ENCODE assay signal across 33 mouse cellular contexts in the genomic region with DNA sequence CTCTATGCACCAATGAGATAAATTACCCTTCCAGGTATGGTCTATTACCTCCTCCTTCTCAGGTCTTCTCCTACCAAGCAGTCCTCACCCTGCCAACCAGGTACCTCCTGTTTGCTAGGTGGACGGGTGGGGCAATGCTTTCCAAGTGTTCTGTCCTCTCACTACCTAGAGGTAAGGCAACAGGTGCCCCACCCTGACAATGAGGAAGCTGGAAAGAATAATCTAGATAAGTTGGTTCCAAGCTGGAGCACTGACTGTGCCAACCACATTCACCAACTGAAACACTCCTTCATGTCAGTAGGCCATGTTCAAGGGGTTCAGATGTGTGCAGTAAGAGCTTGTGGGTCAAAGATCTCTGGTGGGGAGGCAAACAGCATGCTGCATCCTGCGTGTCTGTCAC. TPM values are rescaled to one million over a fixed set of nuclear protein-coding genes. Genes with fewer than 3 reads are reported as not detected.
DNase-seq lines count a peak whose midpoint lies in the region; ATAC-seq and TF ChIP-seq lines count a peak whose summit lies in the region.
"Had no signal": no experiment of that assay in that cellular context is flagged by ENCODE, and none has a peak within 500 bp of the region (broad histone marks: within the 10 kb centered on the region; RNA-seq: fewer than 3 reads in every experiment).

No protein-coding gene starts in this region.

- ATAC-seq in heart, embryonic 13.5 days (ENCODE audit: extremely low read depth, insufficient number of reproducible peaks, low FRiP score, low TSS enrichment): no peak
- ATAC-seq in megakaryocyte, adult 5-6 weeks (ENCODE audit: poor library complexity, severe bottlenecking): no peak
- ATAC-seq in liver, embryonic 15.5 days (ENCODE audit: insufficient read depth): no peak
- ATAC-seq in stomach, postnatal 0 days (ENCODE audit: low FRiP score, low TSS enrichment): peak; percentile 75
- ATAC-seq: forebrain, embryonic 14.5 days; hindbrain, postnatal 0 days; midbrain, embryonic 16.5 days; Patski had no signal

- H3K36me3 ChIP-seq in heart, embryonic 13.5 days: no peaks in the 10 kb centered on the region
- H3K36me3 ChIP-seq in megakaryocyte, embryonic 14.5 days (replicated peaks; ENCODE audit: low read length): peaks cover 87% of the 10 kb centered on the region
- H3K36me3 ChIP-seq in liver, embryonic 15.5 days (replicated peaks): peaks cover 72% of the 10 kb centered on the region
- no peaks in the 10 kb centered on the region; the same call in 1 of the 2 replicates for H3K36me3 ChIP-seq in stomach, postnatal 0 days (ENCODE audit: control insufficient read depth, insufficient read depth, low read length)
- H3K36me3 ChIP-seq: embryonic facial prominence, embryonic 10.5 days; embryonic facial prominence, embryonic 15.5 days; heart, embryonic 15.5 days; hindbrain, embryonic 12.5 days; kidney, embryonic 15.5 days; limb, embryonic 10.5 days; limb, embryonic 15.5 days; lung, embryonic 15.5 days had no signal

- no peak overlapping the region for H3K4me3 ChIP-seq in heart, embryonic 13.5 days
- H3K4me3 ChIP-seq in megakaryocyte, embryonic 14.5 days (replicated peaks): peak overlapping the region; percentile 82
- H3K4me3 ChIP-seq in liver, embryonic 15.5 days (replicated peaks): no peak overlapping the region
- H3K4me3 ChIP-seq in stomach, postnatal 0 days (ENCODE audit: low read depth, low read length): no peak overlapping the region
- H3K4me3 ChIP-seq: embryonic facial prominence, embryonic 10.5 days; embryonic facial prominence, embryonic 15.5 days; heart, embryonic 15.5 days; hindbrain, embryonic 12.5 days; kidney, embryonic 15.5 days; layer of hippocampus, adult 2 months; limb, embryonic 10.5 days; limb, embryonic 15.5 days; lung, embryonic 15.5 days had no signal

- H3K4me2 ChIP-seq in heart, embryonic 13.5 days: peak overlapping the region; percentile 39
- H3K4me2 ChIP-seq in liver, embryonic 15.5 days: peak overlapping the region; percentile 72
- no peak overlapping the region for H3K4me2 ChIP-seq in stomach, postnatal 0 days (replicated peaks; ENCODE audit: low read depth)
- H3K4me2 ChIP-seq: embryonic facial prominence, embryonic 15.5 days; heart, embryonic 15.5 days; hindbrain, embryonic 12.5 days; kidney, embryonic 15.5 days; limb, embryonic 15.5 days; lung, embryonic 15.5 days; midbrain, embryonic 11.5 days had no signal

- no peak for TF ChIP-seq EP300 in stomach, postnatal 0 days (optimal IDR thresholded peaks at IDR 0.05)

- no peak for TF ChIP-seq CTCF in stomach, postnatal 0 days (IDR thresholded peaks at IDR 0.05; ENCODE audit: low read depth)

- no peak for DNase-seq in heart, postnatal 25 days (ENCODE audit: low spot score)
- DNase-seq in stomach, postnatal 0 days (ENCODE audit: low spot score): peak; percentile 54
- DNase-seq in cerebellum, adult 8-10 months: no peak
- no peak for DNase-seq in adrenal gland, adult 8-10 months
- DNase-seq: adrenal gland, postnatal 14 days; cerebellum, adult 11-12 months; cerebellum, postnatal 14 days; gastrocnemius, postnatal 14 days; heart, postnatal 36 days; kidney, adult 11 months; kidney, postnatal 25 days; right cerebral cortex, postnatal 25 days; thymus, postnatal 25 days had no signal

- H3K9me3 ChIP-seq in heart, embryonic 13.5 days: no peaks in the 10 kb centered on the region
- no peaks in the 10 kb centered on the region for H3K9me3 ChIP-seq in megakaryocyte, embryonic 14.5 days
- no peaks in the 10 kb centered on the region for H3K9me3 ChIP-seq in liver, embryonic 15.5 days (replicated peaks)
- no peaks in the 10 kb centered on the region for H3K9me3 ChIP-seq in stomach, postnatal 0 days (ENCODE audit: control insufficient read depth, low read length)
- H3K9me3 ChIP-seq: embryonic facial prominence, embryonic 10.5 days; embryonic facial prominence, embryonic 15.5 days; G1E; heart, embryonic 15.5 days; hindbrain, embryonic 12.5 days; kidney, embryonic 15.5 days; limb, embryonic 10.5 days; limb, embryonic 15.5 days; lung, embryonic 15.5 days had no signal

- intact Hi-C loops in heart, postnatal 25 days (cut with DNase I): loop anchor here (10.0 kb wide), 1 partner anchor 120 kb away; no protein-coding TSS in a partner anchor

- H3K27me3 ChIP-seq in heart, embryonic 13.5 days (replicated peaks): no peaks in the 10 kb centered on the region
- H3K27me3 ChIP-seq in megakaryocyte, embryonic 14.5 days (replicated peaks): no peaks in the 10 kb centered on the region
- no peaks in the 10 kb centered on the region for H3K27me3 ChIP-seq in liver, embryonic 15.5 days
- H3K27me3 ChIP-seq in stomach, postnatal 0 days (ENCODE audit: control insufficient read depth, insufficient read depth, low read length): no peaks in the 10 kb centered on the region
- H3K27me3 ChIP-seq: embryonic facial prominence, embryonic 15.5 days; heart, embryonic 15.5 days; hindbrain, embryonic 12.5 days; kidney, embryonic 15.5 days; limb, embryonic 15.5 days; lung, embryonic 15.5 days; Patski had no signal

- 75% methylated on average over 2 of the region's 2 CpGs for WGBS in heart, embryonic 13.5 days
- 57% methylated on average over 2 of the region's 2 CpGs for WGBS in liver, embryonic 15.5 days (ENCODE audit: insufficient replicate concordance)
- WGBS in stomach, postnatal 0 days: 85% methylated on average over 2 of the region's 2 CpGs

- H3K27ac ChIP-seq in heart, embryonic 13.5 days (replicated peaks): no peak overlapping the region; the same call in 1 of the 2 replicates
- peak overlapping the region; percentile 97 for H3K27ac ChIP-seq in liver, embryonic 15.5 days (replicated peaks)
- H3K27ac ChIP-seq in stomach, postnatal 0 days (replicated peaks): 0 out of 2 replicates have a peak overlapping the region, but pooled peaks have one; percentile 35
- H3K27ac ChIP-seq: embryonic facial prominence, embryonic 10.5 days; embryonic facial prominence, embryonic 15.5 days; heart, embryonic 15.5 days; hindbrain, embryonic 12.5 days; hindbrain, postnatal 0 days; kidney, embryonic 15.5 days; layer of hippocampus, adult 2 months; limb, embryonic 10.5 days; limb, embryonic 15.5 days; lung, embryonic 15.5 days had no signal

- H3K9ac ChIP-seq in heart, embryonic 13.5 days: no peak overlapping the region
- H3K9ac ChIP-seq in liver, embryonic 15.5 days: peak overlapping the region; percentile 26; the same call in 1 of the 2 replicates
- H3K9ac ChIP-seq in stomach, postnatal 0 days (ENCODE audit: low read length): no peak overlapping the region
- H3K9ac ChIP-seq: embryonic facial prominence, embryonic 15.5 days; heart, embryonic 15.5 days; hindbrain, embryonic 12.5 days; kidney, embryonic 15.5 days; limb, embryonic 15.5 days; lung, embryonic 15.5 days had no signal

- H3K4me1 ChIP-seq in heart, embryonic 13.5 days: peaks cover 44% of the 10 kb centered on the region
- H3K4me1 ChIP-seq in megakaryocyte, embryonic 14.5 days: peaks cover 95% of the 10 kb centered on the region
- peaks cover 94% of the 10 kb centered on the region for H3K4me1 ChIP-seq in liver, embryonic 15.5 days (replicated peaks)
- 0 out of 2 replicates have a peak, but pooled peaks cover 3% of the 10 kb centered on the region for H3K4me1 ChIP-seq in stomach, postnatal 0 days (replicated peaks; ENCODE audit: control insufficient read depth, insufficient read depth)
- H3K4me1 ChIP-seq: embryonic facial prominence, embryonic 15.5 days; kidney, embryonic 15.5 days; limb, embryonic 10.5 days; limb, embryonic 15.5 days; lung, embryonic 15.5 days had no signal

RNA-seq across cellular contexts. Expression of gene Slc22a23, which starts 10.1 kb away (rescaled TPM):
- 4.5 and 5.5 TPM in 2 replicates for polyA plus RNA-seq in heart, embryonic 13.5 days (2015; fragmentation: Nextera tagmentation; extraction: Ambion mirVana)
- total RNA-seq in heart, postnatal 25 days (2021): 10 to 100 TPM in 1 of 2 experiments, 1 to 10 TPM in 1; 8.6 to 10.7 TPM
- polyA plus RNA-seq in megakaryocyte, embryonic 14.5 days (2012; ENCODE audit: insufficient read depth, low replicate concordance): 33.9 and 61.7 TPM in 2 replicates
- total RNA-seq in megakaryocyte, adult 5-6 weeks (2015): 0.65 and 1.0 TPM in 2 replicates
- 0.22 and 2.7 TPM in 2 replicates for total RNA-seq in megakaryocyte, adult 5-6 weeks (2017)
- 7.4 and 9.1 TPM in 2 replicates for polyA plus RNA-seq in liver, embryonic 15.5 days (2015; fragmentation: Nextera tagmentation; extraction: Ambion mirVana)
- polyA plus RNA-seq in stomach, postnatal 0 days (2015; fragmentation: Nextera tagmentation; extraction: Ambion mirVana): 6.9 and 7.5 TPM in 2 replicates
- 1 to 10 TPM; 4.2 to 4.7 (median 4.5) TPM for total RNA-seq in adrenal gland, adult 8-10 months (2022)
- total RNA-seq: granulocyte monocyte progenitor cell, adult 5-6 weeks had no signal
